Mouse (Mus musculus) lung, adult 2 months (tissue): ENCODE measurements at regions not wholly inside any gene's neighbourhood (a gene's known extent, or its start where the extent isn't known, plus 50 kb on each side); places are given as distances from the start of the nearest gene placed in this dataset.

ENCODE experiments used
- CTCF ChIP-seq: fragments of 200-500 bp; IDR thresholded peaks from 2 replicates; pipeline ENCODE4 v1.5.1; 2011; ENCODE audit warnings: mild to moderate bottlenecking, low read length, control low read depth; ENCODE audit not compliant: insufficient read depth
- POLR2A ChIP-seq: fragments of 200-500 bp; IDR thresholded peaks from 2 replicates; pipeline ENCODE4 v1.6.1; 2011; ENCODE audit warnings: low read depth, mild to moderate bottlenecking, control low read depth, low read length, borderline replicate concordance; ENCODE audit errors: extremely low read depth

GRCm38 (mm10) chr6:66466757-66467156 lies 68.4 kb upstream of the Mad2l1 start:
- no peak for TF ChIP-seq POLR2A
- TF ChIP-seq CTCF = no peak
